Mouse (Mus musculus): ENCODE results near the gene Fam71f2. TPM values are rescaled to one million over a fixed set of nuclear protein-coding genes. Genes with fewer than 3 reads are reported as not detected.

The Fam71f2 gene
- polyA plus RNA-seq, 1 experiment, result not detected

GRCm38 (mm10) chr6:29326961-29327360 lies 47.6 kb downstream of the Fam71f2 start:
- no peaks in the 10 kb centered on the region for H3K36me3 ChIP-seq (replicated peaks; ENCODE audit: low read length)
- H3K9me3 ChIP-seq, result peaks cover 27% of the 10 kb centered on the region
- no peak for TF ChIP-seq FLI1 (IDR thresholded peaks at IDR 0.05; ENCODE audit: low read length)
- H3K4me1 ChIP-seq, result peaks cover 15% of the 10 kb centered on the region
- H3K27me3 ChIP-seq (replicated peaks), result peaks cover 79% of the 10 kb centered on the region
- no peak overlapping the region for H3K4me3 ChIP-seq (replicated peaks)

DNA sequence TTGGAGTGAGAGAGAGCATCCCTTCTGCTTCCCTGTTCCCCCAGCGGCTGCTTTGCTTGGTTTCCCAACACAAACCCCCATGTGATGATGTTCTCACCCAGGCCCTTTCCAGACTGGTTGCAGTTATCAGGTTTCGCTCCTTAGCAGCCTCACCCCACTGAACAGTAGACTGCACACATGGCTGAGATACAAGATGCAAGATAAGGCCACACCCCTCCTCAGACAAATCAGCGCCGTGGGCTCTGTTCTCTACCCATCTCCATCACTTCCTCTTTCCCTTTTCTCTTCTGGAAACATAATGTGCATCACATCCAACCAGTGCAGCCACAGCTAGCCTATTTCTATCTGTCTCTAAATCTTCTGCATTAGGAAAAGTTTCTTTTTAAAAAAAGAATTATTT lies 50.1 kb downstream of the Fam71f2 start:
- Histone ChIP-seq H3K36me3 (replicated peaks; ENCODE audit: low read length) (no peaks in the 10 kb centered on the region), H3K4me1 (peaks cover 4% of the 10 kb centered on the region), H3K27me3 (replicated peaks) (peaks cover 88% of the 10 kb centered on the region), H3K4me3 (replicated peaks) (no peak overlapping the region), H3K9me3 (peaks cover 13% of the 10 kb centered on the region)
- TF ChIP-seq FLI1 (IDR thresholded peaks at IDR 0.05; ENCODE audit: low read length), result no peak
- TF ChIP-seq GATA1 (IDR thresholded peaks at IDR 0.05; ENCODE audit: borderline replicate concordance, low read length), result no peak

Other genes with a start within 250 kb of the Fam71f2 start
- gene Lep, start 219.4 kb upstream of the Fam71f2 start, polyA plus RNA-seq (2012; ENCODE audit: insufficient read depth, low replicate concordance), result not detected in 2 replicates
- gene Rbm28, start 114.6 kb upstream of the Fam71f2 start, polyA plus RNA-seq (2012; ENCODE audit: insufficient read depth, low replicate concordance), result 0.61 and 10.4 TPM in 2 replicates
- 36.9 and 51.1 TPM in 2 replicates for gene Prrt4, start 100.0 kb upstream of the Fam71f2 start, polyA plus RNA-seq (2012; ENCODE audit: insufficient read depth, low replicate concordance)
- gene Impdh1, start 63.2 kb upstream of the Fam71f2 start, polyA plus RNA-seq (2012; ENCODE audit: insufficient read depth, low replicate concordance), result 281 and 443 TPM in 2 replicates
- 14.3 and 43.1 TPM in 2 replicates for gene Hilpda, start 7.1 kb upstream of the Fam71f2 start, polyA plus RNA-seq (2012; ENCODE audit: insufficient read depth, low replicate concordance)
- not detected in 2 replicates for gene Fam71f1, start 39.5 kb downstream of the Fam71f2 start, polyA plus RNA-seq (2012; ENCODE audit: insufficient read depth, low replicate concordance)
- 6.4 and 8.2 TPM in 2 replicates for gene Calu, start 68.5 kb downstream of the Fam71f2 start, polyA plus RNA-seq (2012; ENCODE audit: insufficient read depth, low replicate concordance)
- not detected in 2 replicates for gene Opn1sw, start 108.9 kb downstream of the Fam71f2 start, polyA plus RNA-seq (2012; ENCODE audit: insufficient read depth, low replicate concordance)
- gene Ccdc136, start 116.7 kb downstream of the Fam71f2 start, polyA plus RNA-seq (2012; ENCODE audit: insufficient read depth, low replicate concordance), result not detected in 2 replicates
- gene Flnc, start 153.7 kb downstream of the Fam71f2 start, polyA plus RNA-seq (2012; ENCODE audit: insufficient read depth, low replicate concordance), result not detected in 2 replicates
- gene Atp6v1f, start 188.1 kb downstream of the Fam71f2 start, polyA plus RNA-seq (2012; ENCODE audit: insufficient read depth, low replicate concordance), result 173 and 385 TPM in 2 replicates
- gene Atp6v1fnb, start 191.8 kb downstream of the Fam71f2 start, polyA plus RNA-seq (2012; ENCODE audit: insufficient read depth, low replicate concordance), result 0.29 TPM in 1 of 2 replicates, not detected in the other
- gene Kcp, start 228.4 kb downstream of the Fam71f2 start, polyA plus RNA-seq (2012; ENCODE audit: insufficient read depth, low replicate concordance), result 0.35 TPM in 1 of 2 replicates, not detected in the other
- 7.5 and 22.4 TPM in 2 replicates for gene Irf5, start 247.0 kb downstream of the Fam71f2 start, polyA plus RNA-seq (2012; ENCODE audit: insufficient read depth, low replicate concordance)